Mouse (Mus musculus) left cerebral cortex, postnatal 10 days (tissue): ENCODE measurements around the gene Bri3bp. TPM values are rescaled to one million over a fixed set of nuclear protein-coding genes. Genes with fewer than 3 reads are reported as not detected.
A peak's percentile ranks its signal among the peaks of the same experiment; 100 is the strongest.
"Not testable (repeated sequence)": the region's sequence is repeated elsewhere in the genome, so short reads cannot be mapped to it uniquely, and the experiment has no call there.

Experiments used
- DNase-seq, 2 experiments: peaks; one replicate each; pipeline ENCODE4 v3.0.0; 2021 to 2022; ENCODE audit warnings: low spot score in 2 of 2, mixed read lengths in 1 of 2; ENCODE audit errors: extremely low spot score in 1 of 2
- intact Hi-C: fragments of 180-260 bp; cut with DNase I; formaldehyde crosslinking; loops from one replicate; pipeline ENCODE4 v1.15.1; 2025
- total RNA-seq, 2 experiments: library from RNA; stranded (reverse); gene quantifications; 2 replicates each; pipeline ENCODE4 v1.2.3; 2021

Bri3bp gene
- 10 to 100 TPM; 81.3 to 83.6 TPM for total RNA-seq

- intact Hi-C loops: no loop called here
- peak in 1 of 2 experiments; percentile 68 for DNase-seq
These were observed at the start of gene Bri3bp for GRCm38 (mm10) chr5:125441234-125442114. Gene Bri3bp (plus strand): TSS chr5:125441568.

GRCm38 (mm10) chr5:125391609-125392008 is 49.8 kb upstream of the Bri3bp start:
- peak; percentile 82 to 87 for DNase-seq
- intact Hi-C loops: no loop called here

- DNase-seq, intact Hi-C loops: not testable (repeated sequence)
These were observed 49.2 kb upstream of the Bri3bp start for GRCm38 (mm10) chr5:125392176-125392575.

GRCm38 (mm10) chr5:125392618-125392976 is 48.8 kb upstream of the Bri3bp start:
- intact Hi-C loops: no loop called here

GRCm38 (mm10) chr5:125392977-125393621 is 48.3 kb upstream of the Bri3bp start:
- DNase-seq: peak; percentile 96 to 97
- intact Hi-C loops: no loop called here

More at GRCm38 (mm10) chr5:125392618-125392976, 48.8 kb upstream of the Bri3bp start:
- DNase-seq: no peak

- peak; percentile 72 to 90 for DNase-seq
- intact Hi-C loops: no loop called here
These were observed 47.5 kb upstream of the Bri3bp start for GRCm38 (mm10) chr5:125393622-125394603.

GRCm38 (mm10) chr5:125395008-125395407 is 46.4 kb upstream of the Bri3bp start:
- no peak for DNase-seq
- intact Hi-C loops: no loop called here

- intact Hi-C loops: no loop called here
- no peak for DNase-seq
These were observed 40.5 kb upstream of the Bri3bp start for GRCm38 (mm10) chr5:125400903-125401302.

- DNase-seq: no peak
- intact Hi-C loops: no loop called here
These were observed 38.9 kb upstream of the Bri3bp start for GRCm38 (mm10) chr5:125402476-125402875.

GRCm38 (mm10) chr5:125402991-125403390 is 38.4 kb upstream of the Bri3bp start:
- DNase-seq: no peak

GRCm38 (mm10) chr5:125403481-125404465 is 37.6 kb upstream of the Bri3bp start:
- peak; percentile 64 to 71 for DNase-seq
- intact Hi-C loops: no loop called here

More at GRCm38 (mm10) chr5:125402991-125403390, 38.4 kb upstream of the Bri3bp start:
- intact Hi-C loops: no loop called here

- intact Hi-C loops: no loop called here
- DNase-seq: no peak
These were observed 36.8 kb upstream of the Bri3bp start for GRCm38 (mm10) chr5:125404536-125404902.

- intact Hi-C loops: no loop called here
- peak; percentile 58 to 67 for DNase-seq
These were observed 36.3 kb upstream of the Bri3bp start for GRCm38 (mm10) chr5:125404903-125405545.

- intact Hi-C loops: no loop called here
- DNase-seq: peak; percentile 80 to 85
These were observed 35.7 kb upstream of the Bri3bp start for GRCm38 (mm10) chr5:125405546-125406248.

- DNase-seq: peak; percentile 50 to 65
- intact Hi-C loops: no loop called here
These were observed 34.9 kb upstream of the Bri3bp start for GRCm38 (mm10) chr5:125406322-125407016.
